Mouse (Mus musculus) midbrain, embryonic 16.5 days (tissue): Measurements from ENCODE around the gene Tut7. TPM values are rescaled to one million over a fixed set of nuclear protein-coding genes. Genes with fewer than 3 reads are reported as not detected.
"Not testable (repeated sequence)": the region's sequence is repeated elsewhere in the genome, so short reads cannot be mapped to it uniquely, and the experiment has no call there.

Experiments
- ATAC-seq: fragments of 200-750 bp; cut with Nextera tagmentation; 2 replicates; pipeline ENCODE4 v1.8.0; 2017; ENCODE audit warnings: moderate TSS enrichment
- H3K27ac ChIP-seq: fragments of 300-500 bp; sonication (generic); 2 replicates; pipeline ENCODE4 v1.5.1; 2014; ENCODE audit warnings: mild to moderate bottlenecking, low read length, mixed read lengths
- H3K27me3 ChIP-seq: fragments of 300-500 bp; sonication (generic); 2 replicates; pipeline ENCODE4 v1.6.1; 2014; ENCODE audit warnings: low read depth, low read length, mixed read lengths; ENCODE audit not compliant: control insufficient read depth, insufficient read depth
- H3K36me3 ChIP-seq: fragments of 300-500 bp; sonication (generic); 2 replicates; pipeline ENCODE4 v1.6.1; 2014; ENCODE audit warnings: mild to moderate bottlenecking, low read length, moderate library complexity, mixed read lengths; ENCODE audit not compliant: control insufficient read depth, insufficient read depth
- H3K4me1 ChIP-seq: fragments of 300-500 bp; sonication (generic); 2 replicates; pipeline ENCODE4 v1.6.1; 2014; ENCODE audit warnings: mild to moderate bottlenecking, low read length, mixed read lengths; ENCODE audit not compliant: control insufficient read depth, insufficient read depth
- H3K4me2 ChIP-seq: fragments of 300-500 bp; sonication (generic); 2 replicates; pipeline ENCODE4 v1.6.1; 2014; ENCODE audit warnings: mild to moderate bottlenecking, low read length, mixed read lengths
- H3K4me3 ChIP-seq: fragments of 300-500 bp; sonication (generic); 2 replicates; pipeline ENCODE4 v1.5.1; 2014; ENCODE audit warnings: low read depth, mild to moderate bottlenecking, low read length, moderate library complexity, mixed read lengths
- H3K9ac ChIP-seq: fragments of 300-500 bp; sonication (generic); 2 replicates; pipeline ENCODE4 v1.6.1; 2014; ENCODE audit warnings: low read depth, low read length, mixed read lengths
- H3K9me3 ChIP-seq: fragments of 300-500 bp; sonication (generic); replicated peaks from 2 replicates; pipeline ENCODE4 v1.6.1; 2014; ENCODE audit warnings: mild to moderate bottlenecking, low read length, mixed read lengths; ENCODE audit not compliant: control insufficient read depth, poor library complexity, severe bottlenecking
- WGBS: fragments of 180-500 bp; shearing (Covaris S2); extraction: QIAGEN DNeasy Blood & Tissue Kit; methylation state at CpG from one replicate; pipeline ENCODE4 v1.1.7; 2014; 5-methylcytosine and 5-hydroxymethylcytosine counted together
- polyA plus RNA-seq: library from polyadenylated mRNA; unstranded; fragments of >200 nt; fragmentation: Nextera tagmentation; extraction: Ambion mirVana; gene quantifications from 2 replicates; pipeline ENCODE4 v1.2.1, GENCODE M21; 2015

The Tut7 gene
- polyA plus RNA-seq, 1 experiment from 2014 or later: 45.0 TPM

DNA sequence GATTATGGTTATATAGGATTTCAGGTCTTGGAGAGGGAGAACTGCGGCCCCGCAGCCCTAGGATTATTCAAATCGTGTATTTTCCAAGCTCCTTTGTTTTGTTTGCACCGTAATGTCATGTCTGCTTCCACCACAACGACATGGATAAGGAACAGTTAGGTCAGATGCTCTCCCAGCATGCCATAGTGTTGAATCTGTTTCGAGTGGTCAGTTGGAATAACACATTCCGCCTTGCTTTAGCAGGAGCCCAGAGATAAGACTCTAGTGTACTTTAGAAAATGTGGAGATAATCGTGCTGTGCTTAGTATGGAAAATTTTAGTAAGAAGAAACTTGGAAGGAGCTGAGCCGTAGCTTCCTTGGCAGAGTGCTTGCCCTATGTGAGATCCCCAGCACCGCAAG lies 27.4 kb upstream of the Tut7 start:
- WGBS: 75% methylated on average over 10 of the region's 10 CpGs

DNA sequence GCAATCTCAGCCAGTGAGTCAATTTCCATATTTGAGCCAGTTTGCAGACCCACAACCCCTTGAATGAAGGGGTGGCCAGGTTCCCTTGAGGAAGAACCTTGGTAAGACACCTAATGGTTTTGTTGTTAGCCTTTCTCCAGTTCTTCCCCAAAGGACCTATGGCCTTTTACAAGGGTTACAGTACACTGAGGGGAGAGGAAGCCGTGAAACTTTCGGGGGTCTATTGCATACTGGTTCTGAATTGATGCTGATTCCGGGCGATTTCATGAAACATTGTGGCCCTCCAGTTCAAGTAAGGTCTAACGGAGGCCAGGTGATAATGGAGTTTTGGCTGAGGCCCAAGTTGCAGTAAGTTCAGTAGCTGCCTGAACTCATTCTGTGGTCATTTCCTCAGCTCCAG lies 21.7 kb upstream of the Tut7 start:
- Histone ChIP-seq H3K4me1 (no peaks in the 10 kb centered on the region), H3K4me3 (no peak overlapping the region), H3K36me3 (no peaks in the 10 kb centered on the region), H3K27ac (no peak overlapping the region), H3K27me3 (no peaks in the 10 kb centered on the region), H3K9ac (no peak overlapping the region), H3K4me2 (no peak overlapping the region), H3K9me3 (no peaks in the 10 kb centered on the region)
- no peak for ATAC-seq
- 93% methylated on average over 5 of the region's 5 CpGs for WGBS

More for the DNA sequence above, 27.4 kb upstream of the Tut7 start:
- H3K9me3 ChIP-seq: no peaks in the 10 kb centered on the region
- H3K27me3 ChIP-seq: no peaks in the 10 kb centered on the region
- no peak overlapping the region for H3K9ac ChIP-seq
- no peak overlapping the region for H3K27ac ChIP-seq
- ATAC-seq: no peak
- no peak overlapping the region for H3K4me3 ChIP-seq
- no peaks in the 10 kb centered on the region for H3K36me3 ChIP-seq
- H3K4me2 ChIP-seq: no peak overlapping the region
- H3K4me1 ChIP-seq: no peaks in the 10 kb centered on the region

DNA sequence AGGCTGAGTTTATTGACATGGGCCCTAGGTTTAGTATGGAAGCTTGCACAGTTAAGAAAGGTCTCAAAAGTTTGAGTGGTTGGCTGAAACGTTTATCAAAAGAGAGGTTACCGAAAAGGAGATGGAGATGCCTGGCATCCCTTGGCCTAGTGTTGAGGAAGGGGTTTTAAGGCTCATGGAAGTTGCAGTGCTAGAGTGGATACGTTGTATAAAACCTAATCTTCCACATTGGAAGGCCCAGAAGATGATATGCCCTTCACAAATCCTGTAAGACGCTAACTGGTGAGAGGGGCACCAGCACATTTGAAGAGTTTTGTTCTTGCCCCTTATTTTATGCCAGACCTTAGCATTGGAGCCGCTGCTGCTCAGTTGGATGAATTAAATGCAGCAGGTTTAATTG lies 21.0 kb upstream of the Tut7 start:
- H3K9ac ChIP-seq: no peak overlapping the region
- WGBS: 88% methylated on average over 5 of the region's 5 CpGs
- H3K4me2 ChIP-seq: no peak overlapping the region
- no peak for ATAC-seq
- no peaks in the 10 kb centered on the region for H3K9me3 ChIP-seq
- H3K27ac ChIP-seq: no peak overlapping the region
- no peaks in the 10 kb centered on the region for H3K36me3 ChIP-seq
- no peak overlapping the region for H3K4me3 ChIP-seq
- no peaks in the 10 kb centered on the region for H3K4me1 ChIP-seq
- H3K27me3 ChIP-seq: no peaks in the 10 kb centered on the region

DNA sequence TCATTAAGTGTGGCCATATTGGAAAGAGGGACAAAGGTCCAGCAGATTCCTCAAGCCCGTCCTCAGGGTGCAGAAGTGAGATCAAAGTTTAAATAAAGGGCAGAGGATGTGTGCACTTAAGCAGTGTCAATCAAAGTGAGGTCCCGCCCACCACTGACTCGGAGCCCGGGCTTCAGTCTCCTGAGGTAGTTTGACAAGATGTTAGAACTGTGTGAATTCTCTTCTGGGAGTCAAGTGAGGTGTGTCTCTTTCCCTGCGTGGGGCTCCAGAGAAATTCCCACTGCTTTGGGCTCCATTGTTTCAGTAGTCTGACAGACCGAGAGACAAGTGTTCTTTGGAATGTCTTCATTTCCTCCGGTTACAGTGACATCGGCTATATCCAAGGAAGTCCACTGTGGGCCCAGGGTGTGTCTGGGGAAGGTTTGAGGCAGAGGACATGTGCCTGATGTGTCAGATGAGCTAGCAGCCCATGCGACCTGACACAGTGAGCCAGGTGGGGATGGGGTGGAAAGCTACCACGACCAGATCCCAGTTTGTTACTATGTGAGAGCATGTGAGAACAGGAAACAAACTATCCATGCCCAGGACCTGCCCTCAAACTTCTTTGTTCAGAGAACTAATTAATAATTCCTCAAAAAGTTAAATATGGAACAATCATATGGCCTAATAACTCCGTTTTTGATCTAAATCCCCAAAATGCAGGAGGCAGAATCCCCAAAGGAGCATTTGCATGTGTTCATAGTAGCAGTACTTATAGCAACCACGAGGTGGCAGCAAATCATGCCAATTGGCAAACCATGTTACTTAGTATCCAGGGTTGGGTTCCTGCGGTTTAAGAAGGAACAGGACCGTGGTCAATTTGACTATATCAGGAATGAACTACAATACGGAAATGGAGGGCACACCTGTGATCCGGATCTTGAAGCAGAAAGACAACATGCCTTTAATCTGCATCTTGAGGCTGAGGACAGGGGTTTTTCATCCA lies 19.6 kb upstream of the Tut7 start:
- Histone ChIP-seq H3K4me3 (no peak overlapping the region), H3K4me1 (no peaks in the 10 kb centered on the region), H3K4me2 (no peak overlapping the region), H3K9ac (no peak overlapping the region), H3K9me3 (no peaks in the 10 kb centered on the region), H3K27me3 (no peaks in the 10 kb centered on the region), H3K36me3 (no peaks in the 10 kb centered on the region), H3K27ac (no peak overlapping the region)
- ATAC-seq: 0 out of 2 replicates have a peak, but pooled peaks have one; percentile 57
- WGBS: 48% methylated on average over 16 of the region's 16 CpGs

DNA sequence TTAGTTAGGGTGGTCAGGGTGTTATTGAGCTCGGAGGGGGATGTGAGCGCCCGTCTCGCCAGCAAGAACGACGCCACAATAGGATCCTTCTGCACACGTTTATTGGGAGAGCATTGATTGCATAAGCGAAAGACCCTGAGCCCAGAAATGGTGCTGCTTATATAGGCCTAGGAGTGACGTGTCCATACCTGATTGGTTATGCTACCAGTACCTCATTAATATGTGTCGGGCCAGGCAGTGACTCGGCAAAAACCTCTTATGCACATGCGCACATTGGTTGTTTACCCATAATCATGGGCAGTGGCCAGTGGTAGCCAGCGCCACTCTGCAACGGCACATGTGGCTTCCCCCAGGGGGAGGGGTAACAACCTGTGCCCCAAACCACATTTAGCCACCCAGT lies 18.8 kb upstream of the Tut7 start:
- H3K9ac ChIP-seq, ATAC-seq, H3K9me3 ChIP-seq, H3K27ac ChIP-seq, H3K4me3 ChIP-seq, H3K36me3 ChIP-seq, H3K27me3 ChIP-seq, H3K4me1 ChIP-seq, H3K4me2 ChIP-seq: not testable (repeated sequence)
- WGBS: 92% methylated on average over 11 of the region's 14 CpGs

DNA sequence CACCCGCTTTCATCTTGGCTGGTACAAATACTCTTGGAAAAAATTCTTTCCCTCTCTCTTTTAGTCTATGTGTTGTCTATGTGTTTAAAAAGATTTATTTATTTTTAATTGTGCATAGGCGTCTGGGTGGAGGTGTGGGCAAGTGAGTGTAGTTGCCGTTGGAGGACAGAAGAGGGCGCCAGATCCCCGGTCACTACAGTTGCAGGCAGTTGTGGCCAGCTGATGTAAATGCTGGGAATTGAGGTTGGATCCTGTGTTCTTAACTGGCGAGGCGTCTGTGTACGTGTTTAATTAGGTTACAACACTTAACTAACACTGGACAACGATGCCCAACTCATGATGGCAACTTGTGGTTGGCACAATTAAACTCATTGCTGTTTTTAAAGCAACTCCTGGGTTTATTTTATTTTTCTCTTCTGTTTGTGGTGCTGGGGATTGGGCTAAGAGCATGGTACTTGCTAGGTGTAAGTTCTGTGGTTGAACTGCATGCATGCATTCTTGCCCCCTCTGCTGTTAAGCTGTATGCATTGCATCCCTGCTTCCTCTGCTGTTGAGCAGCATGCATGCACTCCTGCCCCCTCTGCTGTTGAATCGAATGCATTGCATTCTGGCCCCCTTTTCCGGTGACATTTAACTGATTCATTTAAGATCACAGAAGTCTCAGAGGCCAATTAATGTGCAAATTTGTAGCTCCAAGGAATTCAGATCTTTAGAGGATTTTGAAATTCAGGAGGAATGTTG lies 17.7 kb upstream of the Tut7 start:
- no peak overlapping the region for H3K4me3 ChIP-seq
- no peaks in the 10 kb centered on the region for H3K4me1 ChIP-seq
- H3K27ac ChIP-seq: no peak overlapping the region
- no peak overlapping the region for H3K4me2 ChIP-seq
- H3K9ac ChIP-seq: no peak overlapping the region
- H3K27me3 ChIP-seq: no peaks in the 10 kb centered on the region
- ATAC-seq: no peak
- H3K9me3 ChIP-seq: no peaks in the 10 kb centered on the region
- H3K36me3 ChIP-seq: no peaks in the 10 kb centered on the region
- 75% methylated on average over 11 of the region's 11 CpGs for WGBS

DNA sequence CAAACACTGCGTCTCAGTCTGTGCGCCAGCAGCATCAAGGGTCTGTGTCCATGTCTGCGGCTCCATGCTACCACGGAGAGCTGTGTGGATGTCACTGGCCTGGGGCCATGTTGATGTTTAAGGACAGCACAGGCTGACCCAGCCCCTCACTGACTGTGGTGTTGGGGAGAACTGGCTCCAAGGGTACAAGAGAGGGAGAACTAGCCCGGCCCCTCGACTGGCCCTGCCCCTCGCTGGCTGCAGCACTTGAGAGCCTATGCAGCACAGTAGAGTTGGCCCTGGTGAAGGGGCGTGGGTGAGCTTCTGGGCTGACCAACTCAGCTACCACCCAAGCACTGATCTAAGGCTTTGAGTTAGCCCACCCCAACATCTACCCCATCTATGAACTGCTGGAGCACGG lies 16.4 kb upstream of the Tut7 start:
- H3K27me3 ChIP-seq: no peaks in the 10 kb centered on the region
- peaks cover 2% of the 10 kb centered on the region; the same call in 1 of the 2 replicates for H3K4me1 ChIP-seq
- H3K4me3 ChIP-seq: no peak overlapping the region
- ATAC-seq: no peak
- H3K9me3 ChIP-seq: no peaks in the 10 kb centered on the region
- H3K27ac ChIP-seq: no peak overlapping the region
- H3K9ac ChIP-seq: no peak overlapping the region
- no peaks in the 10 kb centered on the region for H3K36me3 ChIP-seq
- H3K4me2 ChIP-seq: no peak overlapping the region
- WGBS: 88% methylated on average over 9 of the region's 9 CpGs

DNA sequence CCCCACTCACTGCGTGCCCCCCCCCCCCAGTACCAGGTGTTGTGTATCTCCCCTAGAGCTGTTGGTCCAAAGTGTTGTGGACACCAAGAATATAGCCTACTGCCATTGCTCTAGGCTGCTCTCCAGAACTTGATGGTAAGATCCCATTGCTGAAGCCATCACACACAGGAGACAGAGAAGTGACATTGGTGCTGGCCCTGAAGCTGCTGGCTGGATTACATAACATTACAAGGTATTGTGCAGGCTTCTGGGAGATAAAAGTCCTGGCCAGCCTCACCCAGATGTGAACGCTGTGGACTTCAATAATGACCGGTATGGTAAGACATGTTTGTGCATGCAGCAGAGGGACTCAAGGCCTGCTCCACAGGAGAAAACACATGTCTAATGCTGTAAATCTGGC lies 15.5 kb upstream of the Tut7 start:
- Histone ChIP-seq H3K27ac (no peak overlapping the region), H3K9me3 (no peaks in the 10 kb centered on the region), H3K4me2 (no peak overlapping the region), H3K27me3 (no peaks in the 10 kb centered on the region), H3K4me3 (no peak overlapping the region), H3K9ac (no peak overlapping the region), H3K4me1 (peaks cover 2% of the 10 kb centered on the region; the same call in 1 of the 2 replicates), H3K36me3 (no peaks in the 10 kb centered on the region)
- WGBS: 90% methylated on average over 3 of the region's 3 CpGs
- ATAC-seq: no peak

DNA sequence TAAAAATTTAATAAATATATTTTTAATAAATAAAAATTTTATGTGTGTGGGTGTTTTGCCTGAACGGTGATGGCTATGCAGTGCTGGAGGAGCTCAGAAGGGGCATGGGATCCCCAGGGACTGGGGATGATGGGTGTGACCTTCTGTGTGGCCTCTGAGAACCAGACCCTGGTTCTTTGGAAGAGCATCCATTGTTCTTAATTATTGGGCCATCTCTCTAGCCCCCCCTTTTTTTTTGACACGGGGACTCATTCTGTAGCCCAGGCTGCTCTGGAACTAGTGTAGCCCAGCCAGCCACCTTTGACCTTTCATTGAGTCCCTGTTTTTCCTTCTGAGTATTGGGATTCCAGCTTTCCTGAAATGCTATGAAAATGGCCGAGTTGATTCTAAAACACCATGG lies 13.9 kb upstream of the Tut7 start:
- H3K9me3 ChIP-seq: no peaks in the 10 kb centered on the region
- no peak overlapping the region for H3K9ac ChIP-seq
- no peaks in the 10 kb centered on the region for H3K27me3 ChIP-seq
- no peak overlapping the region for H3K27ac ChIP-seq
- 57% methylated on average over 3 of the region's 3 CpGs for whole genome bisulfite sequencing
- H3K4me1 ChIP-seq: peaks cover 2% of the 10 kb centered on the region; the same call in 1 of the 2 replicates
- H3K36me3 ChIP-seq: no peaks in the 10 kb centered on the region
- no peak overlapping the region for H3K4me3 ChIP-seq
- H3K4me2 ChIP-seq: no peak overlapping the region
- no peak for ATAC-seq
